Comparison of ENCODE assay signal across 9 mouse cellular contexts in genomic region chr3:105403410-105404076, GRCm38 (mm10). TPM values are rescaled to one million over a fixed set of nuclear protein-coding genes. Genes with fewer than 3 reads are reported as not detected.
DNase-seq lines count a peak whose midpoint lies in the region; ATAC-seq and TF ChIP-seq lines count a peak whose summit lies in the region.
"Had no signal": no experiment of that assay in that cellular context is flagged by ENCODE, and none has a peak within 500 bp of the region (broad histone marks: within the 10 kb centered on the region; RNA-seq: fewer than 3 reads in every experiment).

No protein-coding gene starts in this region.

- H3K4me3 ChIP-seq in kidney, postnatal 0 days (replicated peaks; ENCODE audit: low read depth, low read length) = no peak overlapping the region
- H3K4me3 ChIP-seq in kidney, adult 2 months (ENCODE audit: insufficient read depth, low read depth, low read length) = no peak overlapping the region
- H3K4me3 ChIP-seq in hindbrain, embryonic 10.5 days = no peak overlapping the region
- H3K4me3 ChIP-seq in neural tube, embryonic 11.5 days (ENCODE audit: low read depth, low read length) = no peak overlapping the region
- H3K4me3 ChIP-seq: embryonic facial prominence, embryonic 13.5 days had no signal

- no peak overlapping the region for H3K27ac ChIP-seq in kidney, postnatal 0 days
- H3K27ac ChIP-seq in kidney, adult 2 months (ENCODE audit: insufficient read depth, low read depth, low read length) = no peak overlapping the region; the same call in 1 of the 2 replicates
- H3K27ac ChIP-seq in hindbrain, embryonic 10.5 days = no peak overlapping the region
- H3K27ac ChIP-seq in neural tube, embryonic 11.5 days (ENCODE audit: low read depth, low read length) = no peak overlapping the region
- H3K27ac ChIP-seq: embryonic facial prominence, embryonic 13.5 days had no signal

- no peak for DNase-seq in kidney, postnatal 0 days (ENCODE audit: low spot score)
- no peak for DNase-seq in kidney, adult 2 months
- DNase-seq in hindbrain, embryonic 10.5 days (ENCODE audit: low spot score) = peak; percentile 22
- peak; percentile 23 for DNase-seq in neural tube, embryonic 11.5 days (ENCODE audit: low spot score)
- DNase-seq in adrenal gland, postnatal 25 days = no peak
- no peak for DNase-seq in gastrocnemius, postnatal 4 days (ENCODE audit: low spot score in 2 of 2)

- H3K36me3 ChIP-seq in kidney, postnatal 0 days (ENCODE audit: insufficient read depth, low read length) = no peaks in the 10 kb centered on the region
- no peaks in the 10 kb centered on the region for H3K36me3 ChIP-seq in kidney, adult 2 months (ENCODE audit: control insufficient read depth, insufficient read depth, low read length)
- H3K36me3 ChIP-seq in hindbrain, embryonic 10.5 days = no peaks in the 10 kb centered on the region
- H3K36me3 ChIP-seq in neural tube, embryonic 11.5 days (ENCODE audit: control insufficient read depth, insufficient read depth, low read length) = no peaks in the 10 kb centered on the region
- H3K36me3 ChIP-seq: embryonic facial prominence, embryonic 13.5 days had no signal

- no peaks in the 10 kb centered on the region for H3K27me3 ChIP-seq in kidney, postnatal 0 days (ENCODE audit: insufficient read depth, low read length)
- H3K27me3 ChIP-seq in kidney, adult 2 months (replicated peaks; ENCODE audit: control insufficient read depth, insufficient read depth, low read length) = no peaks in the 10 kb centered on the region
- H3K27me3 ChIP-seq in hindbrain, embryonic 10.5 days (ENCODE audit: insufficient read depth, poor library complexity, severe bottlenecking) = no peaks in the 10 kb centered on the region
- no peaks in the 10 kb centered on the region for H3K27me3 ChIP-seq in neural tube, embryonic 11.5 days (ENCODE audit: control insufficient read depth, insufficient read depth, low read length)
- H3K27me3 ChIP-seq: embryonic facial prominence, embryonic 13.5 days had no signal

- no peaks in the 10 kb centered on the region for H3K9me3 ChIP-seq in kidney, postnatal 0 days (replicated peaks; ENCODE audit: low read length)
- H3K9me3 ChIP-seq in hindbrain, embryonic 10.5 days = no peaks in the 10 kb centered on the region
- H3K9me3 ChIP-seq in neural tube, embryonic 11.5 days (ENCODE audit: control insufficient read depth, low read length) = no peaks in the 10 kb centered on the region
- H3K9me3 ChIP-seq: embryonic facial prominence, embryonic 13.5 days had no signal

- no peak overlapping the region for H3K4me2 ChIP-seq in kidney, postnatal 0 days (ENCODE audit: low read length)
- H3K4me2 ChIP-seq in neural tube, embryonic 11.5 days (ENCODE audit: low read depth) = no peak overlapping the region
- H3K4me2 ChIP-seq: embryonic facial prominence, embryonic 13.5 days had no signal

- H3K9ac ChIP-seq in kidney, postnatal 0 days (ENCODE audit: low read depth, low read length) = no peak overlapping the region
- H3K9ac ChIP-seq in neural tube, embryonic 11.5 days (ENCODE audit: low read length) = no peak overlapping the region
- H3K9ac ChIP-seq: embryonic facial prominence, embryonic 13.5 days had no signal

- 76% methylated on average over 5 of the region's 5 CpGs for WGBS in kidney, postnatal 0 days
- 60% methylated on average over 5 of the region's 5 CpGs for WGBS in kidney, adult 2 months
- WGBS in hindbrain, embryonic 10.5 days = 71% methylated on average over 5 of the region's 5 CpGs
- 67% methylated on average over 5 of the region's 5 CpGs for WGBS in neural tube, embryonic 11.5 days

- no peaks in the 10 kb centered on the region for H3K4me1 ChIP-seq in kidney, postnatal 0 days (replicated peaks; ENCODE audit: insufficient read depth, low read length)
- no peaks in the 10 kb centered on the region for H3K4me1 ChIP-seq in kidney, adult 2 months (ENCODE audit: control insufficient read depth, insufficient read depth, low read length)
- peaks cover 8% of the 10 kb centered on the region for H3K4me1 ChIP-seq in hindbrain, embryonic 10.5 days (replicated peaks)
- H3K4me1 ChIP-seq in neural tube, embryonic 11.5 days (ENCODE audit: control insufficient read depth, insufficient read depth, low read length) = no peaks in the 10 kb centered on the region

- no peak for ATAC-seq in kidney, postnatal 0 days (replicated peaks; ENCODE audit: low FRiP score, low read depth)
- peak; percentile 48 for ATAC-seq in common myeloid progenitor, adult 5-6 weeks (replicated peaks; ENCODE audit: low read depth, poor library complexity, severe bottlenecking)
- 0 out of 2 replicates have a peak, but pooled peaks have one; percentile 63 for ATAC-seq in neural tube, embryonic 11.5 days (ENCODE audit: insufficient read depth, low FRiP score, low TSS enrichment)
- no peak for ATAC-seq in activated CD4-positive, CD25-positive, alpha-beta regulatory T cell, adult 4 months

- TF ChIP-seq POLR2A in kidney, adult 2 months (IDR thresholded peaks at IDR 0.05; ENCODE audit: low read depth, low read length) = no peak

- TF ChIP-seq CTCF in kidney, postnatal 0 days (IDR thresholded peaks at IDR 0.05; ENCODE audit: low read depth) = peak; percentile 52; the same call in 1 of the 2 replicates
- no peak; the same call in 1 of the 2 replicates for TF ChIP-seq CTCF in kidney, adult 2 months (conservative IDR thresholded peaks at IDR 0.05; ENCODE audit: insufficient read depth, insufficient read length, low read depth, low read length)

RNA-seq across cellular contexts. Expression of gene Kcnd3, which starts 48.6 kb away (rescaled TPM):
- polyA plus RNA-seq in kidney, postnatal 0 days (2015; fragmentation: Nextera tagmentation; extraction: Ambion mirVana) = 2.9 TPM in 2 replicates
- polyA plus RNA-seq in kidney, adult 2 months (2012; rRNA removed) = 5.0 TPM in 2 replicates
- total RNA-seq in common myeloid progenitor, adult 5-6 weeks (2017) = not detected in 2 replicates
- 0.58 and 0.90 TPM in 2 replicates for polyA plus RNA-seq in hindbrain, embryonic 10.5 days (2016; fragmentation: Nextera tagmentation; extraction: Ambion mirVana)
- polyA plus RNA-seq in neural tube, embryonic 11.5 days (2014; fragmentation: Nextera tagmentation; extraction: Ambion mirVana) = 0.99 and 1.5 TPM in 2 replicates
- 3.0 and 4.2 TPM in 2 replicates for total RNA-seq in adrenal gland, postnatal 25 days (2021)
- under 1 TPM; 0.70 to 0.88 TPM for total RNA-seq in gastrocnemius, postnatal 4 days (2021)
- polyA plus RNA-seq in activated CD4-positive, CD25-positive, alpha-beta regulatory T cell, adult 4 months (2017; shearing (Covaris generic)) = not detected

Comparison
In these comparisons a context has a peak if more than half of its experiments do, and no peak if none do; other contexts are left out.
1. ATAC-seq: peak in common myeloid progenitor, adult 5-6 weeks (single experiment) and neural tube, embryonic 11.5 days (single experiment); none in kidney, postnatal 0 days (single experiment) and activated CD4-positive, CD25-positive, alpha-beta regulatory T cell, adult 4 months (single experiment).
2. DNase-seq: peak in hindbrain, embryonic 10.5 days (single experiment) and neural tube, embryonic 11.5 days (single experiment); none in kidney, postnatal 0 days (single experiment), kidney, adult 2 months (single experiment), adrenal gland, postnatal 25 days (single experiment) and gastrocnemius, postnatal 4 days (0 of 2).